Mouse (Mus musculus): Measurements from ENCODE around the gene Nupr1l. TPM values are rescaled to one million over a fixed set of nuclear protein-coding genes. Genes with fewer than 3 reads are reported as not detected.
A peak's percentile ranks its signal among the peaks of the same experiment; 100 is the strongest.

The Nupr1l gene
- polyA plus RNA-seq, 1 experiment = 777 TPM

- Histone ChIP-seq H3K4me1 (ENCODE audit: control insufficient read depth, insufficient read depth, low read length) (peaks cover 3% of the 10 kb centered on the region), H3K27ac (ENCODE audit: control insufficient read depth, insufficient read depth, low read depth, low read length) (no peak overlapping the region), H3K36me3 (ENCODE audit: control insufficient read depth, insufficient read depth, low read length) (no peaks in the 10 kb centered on the region), H3K27me3 (ENCODE audit: control insufficient read depth, insufficient read depth, low read length) (no peaks in the 10 kb centered on the region), H3K4me3 (ENCODE audit: control insufficient read depth, low read depth, low read length) (peak overlapping the region; percentile 74)
- TF ChIP-seq POLR2A (IDR thresholded peaks at IDR 0.05; ENCODE audit: control insufficient read depth, low read depth, low read length) (no peak), CTCF (IDR thresholded peaks at IDR 0.05; ENCODE audit: control insufficient read depth, insufficient read depth, insufficient replicate concordance, low read depth, low read length) (no peak)
These were observed 9.8 kb downstream of the Nupr1l start for GRCm38 (mm10) chr5:129918065-129918651.

GRCm38 (mm10) chr5:129918752-129919151 lies 10.4 kb downstream of the Nupr1l start:
- no peaks in the 10 kb centered on the region for H3K36me3 ChIP-seq (ENCODE audit: control insufficient read depth, insufficient read depth, low read length)
- H3K27ac ChIP-seq (ENCODE audit: control insufficient read depth, insufficient read depth, low read depth, low read length) = no peak overlapping the region
- H3K4me1 ChIP-seq (ENCODE audit: control insufficient read depth, insufficient read depth, low read length) = peaks cover 3% of the 10 kb centered on the region
- H3K27me3 ChIP-seq (ENCODE audit: control insufficient read depth, insufficient read depth, low read length) = no peaks in the 10 kb centered on the region
- TF ChIP-seq CTCF (IDR thresholded peaks at IDR 0.05; ENCODE audit: control insufficient read depth, insufficient read depth, insufficient replicate concordance, low read depth, low read length) (no peak), POLR2A (IDR thresholded peaks at IDR 0.05; ENCODE audit: control insufficient read depth, low read depth, low read length) (no peak)
- H3K4me3 ChIP-seq (ENCODE audit: control insufficient read depth, low read depth, low read length) = peak overlapping the region; percentile 74

- Histone ChIP-seq H3K27me3 (ENCODE audit: control insufficient read depth, insufficient read depth, low read length) (no peaks in the 10 kb centered on the region), H3K4me1 (ENCODE audit: control insufficient read depth, insufficient read depth, low read length) (peaks cover 3% of the 10 kb centered on the region), H3K36me3 (ENCODE audit: control insufficient read depth, insufficient read depth, low read length) (no peaks in the 10 kb centered on the region), H3K27ac (ENCODE audit: control insufficient read depth, insufficient read depth, low read depth, low read length) (no peak overlapping the region), H3K4me3 (ENCODE audit: control insufficient read depth, low read depth, low read length) (no peak overlapping the region; the same call in 1 of the 2 replicates)
- no peak for TF ChIP-seq CTCF (IDR thresholded peaks at IDR 0.05; ENCODE audit: control insufficient read depth, insufficient read depth, insufficient replicate concordance, low read depth, low read length)
- TF ChIP-seq POLR2A (IDR thresholded peaks at IDR 0.05; ENCODE audit: control insufficient read depth, low read depth, low read length) = no peak
These were observed 11.0 kb downstream of the Nupr1l start for GRCm38 (mm10) chr5:129919320-129919719.

GRCm38 (mm10) chr5:129921972-129922371 lies 13.6 kb downstream of the Nupr1l start:
- no peak for TF ChIP-seq CTCF (IDR thresholded peaks at IDR 0.05; ENCODE audit: control insufficient read depth, insufficient read depth, insufficient replicate concordance, low read depth, low read length)
- no peak for TF ChIP-seq POLR2A (IDR thresholded peaks at IDR 0.05; ENCODE audit: control insufficient read depth, low read depth, low read length)
- no peak overlapping the region for H3K4me3 ChIP-seq (ENCODE audit: control insufficient read depth, low read depth, low read length)
- no peaks in the 10 kb centered on the region for H3K27me3 ChIP-seq (ENCODE audit: control insufficient read depth, insufficient read depth, low read length)
- H3K27ac ChIP-seq (ENCODE audit: control insufficient read depth, insufficient read depth, low read depth, low read length) = no peak overlapping the region
- H3K36me3 ChIP-seq (ENCODE audit: control insufficient read depth, insufficient read depth, low read length) = no peaks in the 10 kb centered on the region
- H3K4me1 ChIP-seq (ENCODE audit: control insufficient read depth, insufficient read depth, low read length) = peaks cover 3% of the 10 kb centered on the region

GRCm38 (mm10) chr5:129924820-129925452 lies 16.6 kb downstream of the Nupr1l start:
- H3K36me3 ChIP-seq (ENCODE audit: control insufficient read depth, insufficient read depth, low read length) = no peaks in the 10 kb centered on the region
- H3K27me3 ChIP-seq (ENCODE audit: control insufficient read depth, insufficient read depth, low read length) = no peaks in the 10 kb centered on the region
- no peak overlapping the region for H3K4me3 ChIP-seq (ENCODE audit: control insufficient read depth, low read depth, low read length)
- no peak for TF ChIP-seq CTCF (IDR thresholded peaks at IDR 0.05; ENCODE audit: control insufficient read depth, insufficient read depth, insufficient replicate concordance, low read depth, low read length)
- TF ChIP-seq POLR2A (IDR thresholded peaks at IDR 0.05; ENCODE audit: control insufficient read depth, low read depth, low read length) = no peak
- H3K4me1 ChIP-seq (ENCODE audit: control insufficient read depth, insufficient read depth, low read length) = no peaks in the 10 kb centered on the region
- no peak overlapping the region for H3K27ac ChIP-seq (ENCODE audit: control insufficient read depth, insufficient read depth, low read depth, low read length)

GRCm38 (mm10) chr5:129925933-129926332 lies 17.6 kb downstream of the Nupr1l start:
- Histone ChIP-seq H3K27ac (ENCODE audit: control insufficient read depth, insufficient read depth, low read depth, low read length) (no peak overlapping the region), H3K4me3 (ENCODE audit: control insufficient read depth, low read depth, low read length) (no peak overlapping the region), H3K27me3 (ENCODE audit: control insufficient read depth, insufficient read depth, low read length) (no peaks in the 10 kb centered on the region), H3K36me3 (ENCODE audit: control insufficient read depth, insufficient read depth, low read length) (no peaks in the 10 kb centered on the region), H3K4me1 (ENCODE audit: control insufficient read depth, insufficient read depth, low read length) (no peaks in the 10 kb centered on the region)
- no peak for TF ChIP-seq CTCF (IDR thresholded peaks at IDR 0.05; ENCODE audit: control insufficient read depth, insufficient read depth, insufficient replicate concordance, low read depth, low read length)
- no peak for TF ChIP-seq POLR2A (IDR thresholded peaks at IDR 0.05; ENCODE audit: control insufficient read depth, low read depth, low read length)

GRCm38 (mm10) chr5:129929924-129930855 lies 21.9 kb downstream of the Nupr1l start:
- Histone ChIP-seq H3K4me1 (ENCODE audit: control insufficient read depth, insufficient read depth, low read length) (no peaks in the 10 kb centered on the region), H3K4me3 (ENCODE audit: control insufficient read depth, low read depth, low read length) (no peak overlapping the region), H3K27me3 (ENCODE audit: control insufficient read depth, insufficient read depth, low read length) (no peaks in the 10 kb centered on the region), H3K27ac (ENCODE audit: control insufficient read depth, insufficient read depth, low read depth, low read length) (no peak overlapping the region), H3K36me3 (ENCODE audit: control insufficient read depth, insufficient read depth, low read length) (no peaks in the 10 kb centered on the region)
- TF ChIP-seq POLR2A (IDR thresholded peaks at IDR 0.05; ENCODE audit: control insufficient read depth, low read depth, low read length) = no peak
- TF ChIP-seq CTCF (IDR thresholded peaks at IDR 0.05; ENCODE audit: control insufficient read depth, insufficient read depth, insufficient replicate concordance, low read depth, low read length) = no peak

All from testis, adult 2 months (tissue).